Mouse (Mus musculus) forebrain, embryonic 15.5 days (tissue): Measurements from ENCODE around the gene Snrpa. TPM values are rescaled to one million over a fixed set of nuclear protein-coding genes. Genes with fewer than 3 reads are reported as not detected.
A peak's percentile ranks its signal among the peaks of the same experiment; 100 is the strongest.

Experiments
- ATAC-seq: fragments of 200-750 bp; cut with Nextera tagmentation; replicated peaks from 2 replicates; pipeline ENCODE4 v1.8.0; 2017; ENCODE audit warnings: mild to moderate bottlenecking, moderate TSS enrichment, moderate library complexity
- H3K27ac ChIP-seq: fragments of 300-500 bp; sonication (generic); replicated peaks from 2 replicates; pipeline ENCODE4 v1.5.1; 2015; ENCODE audit warnings: mild to moderate bottlenecking, inconsistent platforms
- H3K27me3 ChIP-seq: fragments of 300-500 bp; sonication (generic); 2 replicates; pipeline ENCODE4 v1.6.1; 2015; ENCODE audit warnings: inconsistent platforms
- H3K36me3 ChIP-seq: fragments of 300-500 bp; sonication (generic); 2 replicates; pipeline ENCODE4 v1.6.1; 2015; ENCODE audit warnings: mild to moderate bottlenecking, inconsistent platforms
- H3K4me1 ChIP-seq: fragments of 300-500 bp; sonication (generic); 2 replicates; pipeline ENCODE4 v1.6.1; 2015; ENCODE audit warnings: inconsistent platforms
- H3K4me2 ChIP-seq: fragments of 300-500 bp; sonication (generic); replicated peaks from 2 replicates; pipeline ENCODE4 v1.6.1; 2015; ENCODE audit warnings: mild to moderate bottlenecking, inconsistent platforms
- H3K4me3 ChIP-seq: fragments of 300-500 bp; sonication (generic); 2 replicates; pipeline ENCODE4 v1.5.1; 2015; ENCODE audit warnings: mild to moderate bottlenecking, inconsistent platforms
- H3K9ac ChIP-seq: fragments of 300-500 bp; sonication (generic); replicated peaks from 2 replicates; pipeline ENCODE4 v1.6.1; 2015; ENCODE audit warnings: mild to moderate bottlenecking, inconsistent platforms
- H3K9me3 ChIP-seq: fragments of 300-500 bp; sonication (generic); 2 replicates; pipeline ENCODE4 v1.6.1; 2016; ENCODE audit warnings: inconsistent platforms
- WGBS: fragments of 180-500 bp; shearing (Covaris S2); methylation state at CpG from one replicate; pipeline ENCODE4 v1.1.7; 2015; ENCODE audit warnings: mixed read lengths; 5-methylcytosine and 5-hydroxymethylcytosine counted together
- polyA plus RNA-seq: library from polyadenylated mRNA; unstranded; fragments of >200 nt; fragmentation: Nextera tagmentation; extraction: Ambion mirVana; gene quantifications from 2 replicates; pipeline ENCODE4 v1.2.1, GENCODE M21; 2015

Gene Snrpa
- polyA plus RNA-seq, 1 experiment from 2014 or later: 228 TPM

DNA sequence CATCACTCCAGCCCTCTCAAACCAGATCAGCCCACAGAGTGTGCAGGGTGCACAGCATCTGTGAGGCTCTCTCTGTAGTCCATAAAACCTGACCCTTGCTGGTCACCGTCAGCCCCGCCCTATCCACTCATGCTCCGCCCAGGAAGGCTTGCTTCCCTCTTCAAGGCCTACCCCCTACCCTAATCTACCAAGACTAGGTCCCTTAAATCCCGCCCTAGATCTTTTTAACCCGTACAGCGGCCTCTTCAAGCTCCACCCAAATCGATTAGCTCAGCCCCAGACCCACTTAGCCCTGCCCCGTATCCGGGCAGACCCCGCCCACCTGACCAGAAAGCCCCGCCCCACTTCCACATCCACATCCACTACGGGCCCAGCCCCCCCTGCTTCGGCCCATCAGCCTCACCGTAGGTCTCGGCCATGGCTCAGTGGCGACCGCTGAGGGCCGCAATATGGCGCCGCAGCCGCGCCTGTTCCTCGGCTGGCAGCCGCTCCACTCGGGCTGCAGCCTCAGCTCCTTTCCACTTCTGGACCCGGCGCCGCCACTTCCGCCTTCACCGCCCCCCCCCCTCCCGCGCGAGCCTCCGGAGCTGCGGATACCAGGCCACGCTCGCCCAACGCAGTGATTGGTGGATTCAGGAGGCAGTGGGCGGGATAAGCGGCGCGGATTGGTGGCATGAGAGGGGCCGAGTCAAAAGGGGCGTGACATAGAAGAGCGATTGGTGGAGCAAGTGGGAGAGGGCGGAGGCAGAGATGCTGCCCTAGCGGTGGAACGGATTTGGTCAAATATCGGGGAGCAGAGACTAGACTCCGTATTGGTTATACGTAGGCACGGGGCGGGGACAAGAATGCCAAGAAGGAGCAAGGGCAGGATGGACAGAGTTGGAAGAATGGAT lies 17.5 kb downstream of the Snrpa start, which contains the start of gene Rab4b:
Rab4b (minus strand) TSS at position 573 of the 893 bp plus-strand sequence.
- Histone ChIP-seq H3K27ac (peak within 1 kb of the TSS; percentile 96), H3K4me3 (peak within 1 kb of the TSS; percentile 84), H3K9ac (peak within 1 kb of the TSS; percentile 62), H3K27me3 (no peaks in the 10 kb centered on the region), H3K4me1 (peaks cover 19% of the 10 kb centered on the region), H3K36me3 (peaks cover 19% of the 10 kb centered on the region; the same call in 1 of the 2 replicates), H3K9me3 (no peaks in the 10 kb centered on the region), H3K4me2 (peak within 1 kb of the TSS; percentile 53)
- 1% methylated on average over 52 of the region's 53 CpGs for WGBS
- ATAC-seq: peak; percentile 98

DNA sequence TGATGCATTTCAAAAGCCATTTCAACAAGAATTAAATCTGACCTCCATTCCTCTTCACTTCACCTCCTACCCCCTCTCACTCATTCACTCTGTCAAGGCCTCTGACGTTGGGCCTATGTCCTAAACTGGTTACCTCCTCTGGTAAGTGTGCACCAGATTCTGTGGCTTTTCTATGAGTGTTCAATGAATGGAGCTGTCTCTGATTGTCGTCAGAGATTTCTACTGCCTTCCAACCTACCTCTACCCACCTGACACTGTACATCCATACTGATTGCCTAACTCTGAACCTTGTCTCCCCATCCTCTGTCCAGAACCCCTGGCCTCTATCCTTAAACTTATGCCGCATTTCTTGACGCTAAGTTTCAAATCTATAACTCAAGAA lies 18.1 kb downstream of the Snrpa start:
- H3K27ac ChIP-seq: peak overlapping the region; percentile 96
- WGBS: 21% methylated on average over 4 of the region's 4 CpGs
- no peak for ATAC-seq
- no peaks in the 10 kb centered on the region for H3K9me3 ChIP-seq
- peaks cover 19% of the 10 kb centered on the region for H3K36me3 ChIP-seq
- H3K27me3 ChIP-seq: no peaks in the 10 kb centered on the region
- peak overlapping the region; percentile 53 for H3K4me2 ChIP-seq
- peaks cover 19% of the 10 kb centered on the region for H3K4me1 ChIP-seq
- H3K4me3 ChIP-seq: peak overlapping the region; percentile 84
- H3K9ac ChIP-seq: peak overlapping the region; percentile 62

DNA sequence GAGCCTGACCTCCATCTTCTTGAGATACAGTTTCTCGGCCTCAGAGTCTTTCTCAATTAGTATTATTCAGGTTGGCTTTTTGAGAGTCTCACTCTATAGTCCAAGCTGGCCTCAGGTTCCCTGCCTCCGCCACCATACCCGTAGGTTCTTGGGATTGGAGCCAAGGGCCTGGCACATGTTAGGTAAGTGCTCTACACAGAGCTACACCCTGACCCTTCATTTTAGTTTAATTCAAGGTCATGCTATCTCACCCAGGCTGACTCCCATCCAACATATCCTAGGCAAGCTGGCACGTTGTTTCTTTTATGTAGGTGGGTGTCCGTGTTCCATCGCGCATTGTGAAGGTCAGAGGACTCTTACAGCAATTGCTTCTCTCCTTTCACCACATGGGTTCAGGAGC lies 21.2 kb downstream of the Snrpa start:
- 94% methylated on average over 7 of the region's 7 CpGs for WGBS
- H3K27me3 ChIP-seq: no peaks in the 10 kb centered on the region
- H3K27ac ChIP-seq: no peak overlapping the region
- ATAC-seq: no peak
- H3K9me3 ChIP-seq: no peaks in the 10 kb centered on the region
- H3K9ac ChIP-seq: no peak overlapping the region
- no peak overlapping the region for H3K4me2 ChIP-seq
- peaks cover 16% of the 10 kb centered on the region for H3K4me1 ChIP-seq
- H3K36me3 ChIP-seq: peaks cover 33% of the 10 kb centered on the region
- no peak overlapping the region for H3K4me3 ChIP-seq

GRCm38 (mm10) chr7:27174496-27174895 lies 21.6 kb downstream of the Snrpa start:
- Histone ChIP-seq H3K4me1 (peaks cover 13% of the 10 kb centered on the region), H3K4me2 (no peak overlapping the region), H3K36me3 (peaks cover 34% of the 10 kb centered on the region), H3K27ac (no peak overlapping the region), H3K9ac (no peak overlapping the region), H3K27me3 (no peaks in the 10 kb centered on the region), H3K4me3 (no peak overlapping the region), H3K9me3 (no peaks in the 10 kb centered on the region)
- ATAC-seq: no peak
- WGBS: 93% methylated on average over 15 of the region's 15 CpGs

- no peaks in the 10 kb centered on the region for H3K9me3 ChIP-seq
- peaks cover 34% of the 10 kb centered on the region for H3K36me3 ChIP-seq
- no peak for ATAC-seq
- H3K27ac ChIP-seq: no peak overlapping the region
- peaks cover 8% of the 10 kb centered on the region for H3K4me1 ChIP-seq
- WGBS: 91% methylated on average over 3 of the region's 3 CpGs
- no peak overlapping the region for H3K9ac ChIP-seq
- no peaks in the 10 kb centered on the region for H3K27me3 ChIP-seq
- no peak overlapping the region for H3K4me3 ChIP-seq
- H3K4me2 ChIP-seq: no peak overlapping the region
Observed at GRCm38 (mm10) chr7:27170981-27171380, 25.1 kb downstream of the Snrpa start.

DNA sequence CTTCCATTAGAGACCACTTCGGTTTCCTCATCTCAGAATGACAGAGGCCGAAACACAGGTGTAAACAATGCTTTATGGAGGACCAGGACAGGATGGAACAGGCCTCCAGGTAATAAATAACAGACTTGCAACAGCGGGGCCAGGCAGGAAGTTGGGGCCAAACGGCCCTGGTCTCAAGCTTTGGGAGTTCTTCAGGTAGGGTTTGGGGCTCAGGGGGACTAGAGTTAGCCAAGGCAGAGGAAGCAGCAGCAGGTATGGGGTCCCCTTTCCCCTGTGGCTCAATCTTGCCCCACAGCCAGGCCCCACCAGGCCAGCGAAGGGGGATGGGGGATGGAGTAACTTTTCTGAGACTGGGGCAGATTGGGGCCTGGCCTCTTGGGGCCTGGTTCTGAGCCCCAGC lies 27.7 kb downstream of the Snrpa start:
- no peak overlapping the region for H3K9ac ChIP-seq
- WGBS: 97% methylated on average over 5 of the region's 5 CpGs
- H3K36me3 ChIP-seq: peaks cover 23% of the 10 kb centered on the region
- no peak overlapping the region for H3K4me3 ChIP-seq
- peaks cover 32% of the 10 kb centered on the region for H3K4me1 ChIP-seq
- H3K4me2 ChIP-seq: no peak overlapping the region
- no peak overlapping the region for H3K27ac ChIP-seq
- no peak for ATAC-seq
- H3K27me3 ChIP-seq: no peaks in the 10 kb centered on the region
- H3K9me3 ChIP-seq: no peaks in the 10 kb centered on the region

DNA sequence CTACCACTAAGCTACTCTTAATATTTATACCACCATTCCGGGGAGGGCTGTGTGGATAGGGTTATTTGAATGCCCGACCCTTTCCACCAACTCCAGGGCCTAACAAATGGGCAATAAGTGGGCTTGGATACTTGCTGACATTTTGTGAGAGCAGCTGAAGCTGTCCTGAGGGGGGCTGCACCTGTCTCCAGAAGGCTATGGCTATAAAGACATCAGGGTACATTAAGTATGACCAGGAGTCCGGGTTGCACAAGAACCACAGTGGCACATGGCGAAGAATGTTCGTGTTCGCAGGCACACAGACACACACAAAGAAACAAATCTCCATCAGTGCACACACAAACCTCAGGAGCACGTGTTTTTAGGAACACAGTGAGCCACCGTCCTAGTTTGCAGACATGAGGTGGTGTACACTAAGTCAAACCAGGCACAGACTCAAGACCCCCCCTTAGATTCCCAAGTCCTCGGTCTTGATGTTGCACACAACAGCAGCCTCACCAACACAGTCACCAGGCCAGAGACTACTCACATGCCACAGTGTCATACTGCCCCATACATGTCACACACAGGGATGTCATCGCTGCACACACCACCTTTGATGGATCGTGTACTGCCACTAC lies 28.5 kb downstream of the Snrpa start:
- Histone ChIP-seq H3K4me3 (peak overlapping the region; percentile 90), H3K27ac (peak overlapping the region; percentile 97), H3K4me1 (peaks cover 40% of the 10 kb centered on the region), H3K4me2 (peak overlapping the region; percentile 85), H3K27me3 (no peaks in the 10 kb centered on the region), H3K36me3 (peaks cover 16% of the 10 kb centered on the region), H3K9ac (peak overlapping the region; percentile 86), H3K9me3 (no peaks in the 10 kb centered on the region)
- WGBS: 75% methylated on average over 11 of the region's 11 CpGs
- ATAC-seq: no peak

GRCm38 (mm10) chr7:27166614-27167474 lies 29.2 kb downstream of the Snrpa start, which contains the start of gene Egln2:
TSS of gene Egln2 (minus strand) at chr7:27166802.
- Histone ChIP-seq H3K4me3 (peak within 1 kb of the TSS; percentile 90), H3K4me1 (peaks cover 47% of the 10 kb centered on the region), H3K27me3 (no peaks in the 10 kb centered on the region), H3K36me3 (peaks cover 11% of the 10 kb centered on the region), H3K4me2 (peak within 1 kb of the TSS; percentile 85), H3K9ac (peak within 1 kb of the TSS; percentile 86), H3K27ac (peak within 1 kb of the TSS; percentile 97), H3K9me3 (no peaks in the 10 kb centered on the region)
- WGBS: 1% methylated on average over 60 of the region's 61 CpGs
- peak; percentile 81 for ATAC-seq

- Histone ChIP-seq H3K4me2 (peak overlapping the region; percentile 85), H3K36me3 (peaks cover 11% of the 10 kb centered on the region; the same call in 1 of the 2 replicates), H3K9me3 (no peaks in the 10 kb centered on the region), H3K27me3 (no peaks in the 10 kb centered on the region), H3K27ac (peak overlapping the region; percentile 97), H3K4me3 (peak overlapping the region; percentile 90), H3K4me1 (peaks cover 52% of the 10 kb centered on the region), H3K9ac (peak overlapping the region; percentile 86)
- peak; percentile 58 for ATAC-seq
- under 1% methylated on average over 42 of the region's 43 CpGs for WGBS
Observed at GRCm38 (mm10) chr7:27166229-27166613, 29.9 kb downstream of the Snrpa start.

DNA sequence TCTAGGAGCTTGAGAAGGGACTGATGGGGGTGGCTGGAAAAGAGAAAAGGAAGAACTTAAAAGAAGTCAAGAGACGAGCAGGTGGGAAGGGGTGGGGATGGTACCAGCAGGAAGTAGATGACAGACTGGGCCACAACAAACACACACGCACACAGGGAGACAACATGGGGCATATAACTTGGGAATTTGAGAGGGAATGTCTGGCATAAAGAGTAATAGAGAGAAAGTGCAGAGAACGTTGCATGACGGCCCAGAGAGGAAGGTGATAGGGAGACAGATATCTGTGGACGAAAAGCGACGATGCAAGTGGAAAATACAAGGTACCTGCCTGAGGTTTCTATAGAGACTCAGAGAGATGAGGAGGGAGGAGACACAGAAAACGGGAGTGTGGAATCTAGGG lies 30.4 kb downstream of the Snrpa start:
- Histone ChIP-seq H3K4me1 (peaks cover 58% of the 10 kb centered on the region), H3K27ac (peak overlapping the region; percentile 97), H3K36me3 (peaks cover 11% of the 10 kb centered on the region; the same call in 1 of the 2 replicates), H3K9ac (peak overlapping the region; percentile 86), H3K27me3 (no peaks in the 10 kb centered on the region), H3K9me3 (no peaks in the 10 kb centered on the region), H3K4me2 (peak overlapping the region; percentile 85), H3K4me3 (peak overlapping the region; percentile 90)
- 0 out of 2 replicates have a peak, but pooled peaks have one; percentile 5 for ATAC-seq
- 4% methylated on average over 8 of the region's 8 CpGs for WGBS

DNA sequence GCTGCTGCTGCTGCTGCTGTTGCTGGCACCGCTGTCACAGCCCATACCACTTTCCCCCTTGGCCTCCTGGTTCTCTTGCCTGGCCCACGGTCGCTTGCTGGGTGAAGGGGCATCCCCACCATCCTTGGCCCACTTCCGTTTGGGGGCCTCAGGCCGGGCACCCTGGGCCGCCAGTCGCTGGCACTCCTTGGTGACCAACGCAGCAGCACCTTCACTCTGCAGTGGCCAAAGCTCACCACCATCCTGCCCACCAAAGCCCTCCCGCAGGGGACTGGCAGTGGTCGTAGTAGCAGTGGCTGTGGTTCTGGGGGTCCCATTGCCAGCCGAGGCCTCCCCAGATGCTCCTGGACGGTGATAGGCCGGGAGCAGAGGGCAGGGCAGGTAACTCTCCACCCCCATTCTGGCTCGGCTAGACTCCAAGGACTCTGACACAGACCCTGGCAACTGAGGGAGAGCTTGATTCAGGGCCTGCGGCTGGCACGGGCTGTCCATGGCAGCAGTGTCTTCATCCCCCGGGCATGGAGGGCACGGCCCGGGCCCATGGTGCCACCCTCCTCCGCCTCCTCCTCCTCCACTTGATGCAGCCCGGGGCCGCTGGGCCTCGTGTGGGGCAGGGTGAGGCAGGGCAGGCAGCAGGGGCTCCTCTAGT lies 30.9 kb downstream of the Snrpa start:
- 0 out of 2 replicates have a peak, but pooled peaks have one; percentile 5 for ATAC-seq
- H3K36me3 ChIP-seq: peaks cover 11% of the 10 kb centered on the region; the same call in 1 of the 2 replicates
- 74% methylated on average over 23 of the region's 23 CpGs for WGBS
- no peaks in the 10 kb centered on the region for H3K27me3 ChIP-seq
- peak overlapping the region; percentile 85 for H3K4me2 ChIP-seq
- peak overlapping the region; percentile 86 for H3K9ac ChIP-seq
- peak overlapping the region; percentile 90 for H3K4me3 ChIP-seq
- peaks cover 63% of the 10 kb centered on the region for H3K4me1 ChIP-seq
- peak overlapping the region; percentile 97 for H3K27ac ChIP-seq
- H3K9me3 ChIP-seq: no peaks in the 10 kb centered on the region
